Mouse (Mus musculus) hindbrain, embryonic 14.5 days (tissue): ENCODE measurements around the gene Ccdc182. TPM values are rescaled to one million over a fixed set of nuclear protein-coding genes. Genes with fewer than 3 reads are reported as not detected.

Source experiments
- ATAC-seq: fragments of 200-750 bp; cut with Nextera tagmentation; 2 replicates; pipeline ENCODE4 v1.8.0; 2017; ENCODE audit warnings: moderate number of reproducible peaks, mild to moderate bottlenecking, moderate TSS enrichment, moderate library complexity; ENCODE audit not compliant: low FRiP score
- DNase-seq: peaks from one replicate; pipeline ENCODE4 v3.0.0-alpha.2; 2015; ENCODE audit warnings: low spot score
- H3K27ac ChIP-seq: fragments of 300-500 bp; sonication (generic); 2 replicates; pipeline ENCODE4 v1.5.1; 2014; ENCODE audit warnings: mild to moderate bottlenecking, moderate library complexity
- H3K27me3 ChIP-seq: fragments of 300-500 bp; sonication (generic); 2 replicates; pipeline ENCODE4 v1.6.1; 2014; ENCODE audit warnings: mild to moderate bottlenecking, low read length, mixed read lengths; ENCODE audit not compliant: control insufficient read depth, insufficient read depth
- H3K36me3 ChIP-seq: fragments of 300-500 bp; sonication (generic); replicated peaks from 2 replicates; pipeline ENCODE4 v1.6.1; 2014; ENCODE audit not compliant: control insufficient read depth, insufficient read depth
- H3K4me1 ChIP-seq: fragments of 300-500 bp; sonication (generic); replicated peaks from 2 replicates; pipeline ENCODE4 v1.6.1; 2014; ENCODE audit warnings: antibody characterized with exemption, low read length, mixed read lengths; ENCODE audit not compliant: control insufficient read depth, insufficient read depth
- H3K4me2 ChIP-seq: fragments of 300-500 bp; sonication (generic); replicated peaks from 2 replicates; pipeline ENCODE4 v1.6.1; 2014; ENCODE audit warnings: mild to moderate bottlenecking, moderate library complexity
- H3K4me3 ChIP-seq: fragments of 300-500 bp; sonication (generic); replicated peaks from 2 replicates; pipeline ENCODE4 v1.5.1; 2014; ENCODE audit warnings: mild to moderate bottlenecking, low read length
- H3K9ac ChIP-seq: fragments of 300-500 bp; sonication (generic); 2 replicates; pipeline ENCODE4 v1.6.1; 2014
- H3K9me3 ChIP-seq: fragments of 300-500 bp; sonication (generic); 2 replicates; pipeline ENCODE4 v1.6.1; 2016; ENCODE audit warnings: low read length; ENCODE audit not compliant: control insufficient read depth
- WGBS: fragments of 180-500 bp; shearing (Covaris S2); extraction: QIAGEN DNeasy Blood & Tissue Kit; methylation state at CpG from one replicate; pipeline ENCODE4 v1.1.7; 2014; 5-methylcytosine and 5-hydroxymethylcytosine counted together
- polyA plus RNA-seq: library from polyadenylated mRNA; unstranded; fragments of >200 nt; fragmentation: Nextera tagmentation; extraction: Ambion mirVana; gene quantifications from 2 replicates; pipeline ENCODE4 v1.2.1, GENCODE M21; 2014

The Ccdc182 gene
- polyA plus RNA-seq, 1 experiment from 2014 or later, result 0.37 TPM

GRCm38 (mm10) chr11:88310773-88311172 is 16.9 kb downstream of the Ccdc182 start:
- H3K27me3 ChIP-seq, result no peaks in the 10 kb centered on the region
- H3K4me3 ChIP-seq, result no peak overlapping the region
- H3K4me2 ChIP-seq, result no peak overlapping the region
- H3K36me3 ChIP-seq, result no peaks in the 10 kb centered on the region
- ATAC-seq (no peak), DNase-seq (no peak)
- no peak overlapping the region for H3K9ac ChIP-seq
- peaks cover 52% of the 10 kb centered on the region for H3K4me1 ChIP-seq
- WGBS, result 66% methylated on average over 6 of the region's 6 CpGs
- peak overlapping the region; percentile 47 for H3K27ac ChIP-seq
- no peaks in the 10 kb centered on the region for H3K9me3 ChIP-seq

- Histone ChIP-seq H3K27ac (no peak overlapping the region; the same call in 1 of the 2 replicates), H3K4me1 (peaks cover 55% of the 10 kb centered on the region), H3K4me3 (no peak overlapping the region), H3K9me3 (no peaks in the 10 kb centered on the region), H3K4me2 (no peak overlapping the region), H3K27me3 (no peaks in the 10 kb centered on the region), H3K9ac (no peak overlapping the region), H3K36me3 (no peaks in the 10 kb centered on the region)
- no peak for ATAC-seq
- 48% methylated on average over 7 of the region's 7 CpGs for WGBS
- no peak for DNase-seq
Observed at GRCm38 (mm10) chr11:88311606-88312005, 17.7 kb downstream of the Ccdc182 start.

GRCm38 (mm10) chr11:88313512-88313911 is 19.7 kb downstream of the Ccdc182 start:
- peaks cover 63% of the 10 kb centered on the region for H3K4me1 ChIP-seq
- H3K36me3 ChIP-seq, result no peaks in the 10 kb centered on the region
- H3K27ac ChIP-seq, result 0 out of 2 replicates have a peak overlapping the region, but pooled peaks have one; percentile 12
- no peak overlapping the region for H3K4me2 ChIP-seq
- ATAC-seq, result no peak
- 11% methylated on average over 8 of the region's 8 CpGs for WGBS
- no peak overlapping the region for H3K4me3 ChIP-seq
- no peaks in the 10 kb centered on the region for H3K27me3 ChIP-seq
- H3K9ac ChIP-seq, result no peak overlapping the region
- no peak for DNase-seq
- H3K9me3 ChIP-seq, result no peaks in the 10 kb centered on the region

- DNase-seq (no peak), ATAC-seq (no peak)
- H3K36me3 ChIP-seq, result no peaks in the 10 kb centered on the region
- no peak overlapping the region for H3K4me2 ChIP-seq
- H3K9ac ChIP-seq, result 0 out of 2 replicates have a peak overlapping the region, but pooled peaks have one; percentile 14
- peak overlapping the region; percentile 48 for H3K27ac ChIP-seq
- no peak overlapping the region for H3K4me3 ChIP-seq
- H3K4me1 ChIP-seq, result peaks cover 54% of the 10 kb centered on the region
- no peaks in the 10 kb centered on the region for H3K9me3 ChIP-seq
- WGBS, result 48% methylated on average over 6 of the region's 6 CpGs
- H3K27me3 ChIP-seq, result no peaks in the 10 kb centered on the region
Observed at GRCm38 (mm10) chr11:88314471-88314870, 20.6 kb downstream of the Ccdc182 start.

GRCm38 (mm10) chr11:88315393-88315792 is 21.5 kb downstream of the Ccdc182 start:
- ATAC-seq, result no peak
- Histone ChIP-seq H3K4me3 (no peak overlapping the region), H3K36me3 (no peaks in the 10 kb centered on the region), H3K4me1 (peaks cover 47% of the 10 kb centered on the region), H3K27ac (no peak overlapping the region), H3K9ac (no peak overlapping the region), H3K9me3 (no peaks in the 10 kb centered on the region), H3K4me2 (no peak overlapping the region), H3K27me3 (no peaks in the 10 kb centered on the region)
- 86% methylated on average over 5 of the region's 5 CpGs for WGBS
- DNase-seq, result no peak

GRCm38 (mm10) chr11:88318850-88319249 is 25.0 kb downstream of the Ccdc182 start:
- no peak for DNase-seq
- H3K4me3 ChIP-seq, result no peak overlapping the region
- no peak overlapping the region for H3K27ac ChIP-seq

GRCm38 (mm10) chr11:88327016-88327415 is 33.2 kb downstream of the Ccdc182 start:
- Histone ChIP-seq H3K9me3 (no peaks in the 10 kb centered on the region), H3K4me1 (peaks cover 13% of the 10 kb centered on the region; the same call in 1 of the 2 replicates), H3K4me2 (no peak overlapping the region), H3K27ac (no peak overlapping the region), H3K9ac (no peak overlapping the region), H3K27me3 (no peaks in the 10 kb centered on the region), H3K36me3 (no peaks in the 10 kb centered on the region), H3K4me3 (no peak overlapping the region)
- 7% methylated on average over 4 of the region's 4 CpGs for WGBS
- DNase-seq (no peak), ATAC-seq (peak; percentile 35; the same call in 1 of the 2 replicates)

More at GRCm38 (mm10) chr11:88318850-88319249, 25.0 kb downstream of the Ccdc182 start:
- WGBS, result 70% methylated on average over 5 of the region's 5 CpGs
- Histone ChIP-seq H3K9me3 (no peaks in the 10 kb centered on the region), H3K4me1 (peaks cover 26% of the 10 kb centered on the region), H3K4me2 (no peak overlapping the region), H3K27me3 (no peaks in the 10 kb centered on the region), H3K9ac (no peak overlapping the region), H3K36me3 (no peaks in the 10 kb centered on the region)
- ATAC-seq, result no peak

- H3K27me3 ChIP-seq, result no peaks in the 10 kb centered on the region
- 69% methylated on average over 17 of the region's 17 CpGs for WGBS
- no peak overlapping the region for H3K4me3 ChIP-seq
- no peak overlapping the region for H3K27ac ChIP-seq
- H3K36me3 ChIP-seq, result no peaks in the 10 kb centered on the region
- peak; percentile 62 for DNase-seq
- H3K4me1 ChIP-seq, result peaks cover 20% of the 10 kb centered on the region
- H3K4me2 ChIP-seq, result no peak overlapping the region
- ATAC-seq, result 0 out of 2 replicates have a peak, but pooled peaks have one; percentile 51
- no peak overlapping the region for H3K9ac ChIP-seq
- no peaks in the 10 kb centered on the region for H3K9me3 ChIP-seq
Observed at GRCm38 (mm10) chr11:88328813-88329595, 35.1 kb downstream of the Ccdc182 start.

- H3K9me3 ChIP-seq, result no peaks in the 10 kb centered on the region
- DNase-seq (peak; percentile 69), ATAC-seq (peak; percentile 71; the same call in 1 of the 2 replicates)
- H3K36me3 ChIP-seq, result no peaks in the 10 kb centered on the region
- peak overlapping the region; percentile 63; the same call in 1 of the 2 replicates for H3K27ac ChIP-seq
- 39% methylated on average over 11 of the region's 11 CpGs for WGBS
- no peak overlapping the region for H3K9ac ChIP-seq
- H3K4me2 ChIP-seq, result no peak overlapping the region
- H3K4me3 ChIP-seq, result no peak overlapping the region
- H3K4me1 ChIP-seq, result peaks cover 20% of the 10 kb centered on the region
- no peaks in the 10 kb centered on the region for H3K27me3 ChIP-seq
Observed at GRCm38 (mm10) chr11:88330799-88331198, 36.9 kb downstream of the Ccdc182 start.
